Mouse (Mus musculus) C2C12 (cell line): ENCODE measurements around the gene Oaf. TPM values are rescaled to one million over a fixed set of nuclear protein-coding genes. Genes with fewer than 3 reads are reported as not detected.

Experiments used
- H3K27me3 ChIP-seq: one replicate; pipeline ENCODE4 v1.6.1; 2011; ENCODE audit not compliant: control insufficient read depth, insufficient read depth, insufficient read length
- H3K36me3 ChIP-seq: one replicate; pipeline ENCODE4 v1.6.1; 2011; ENCODE audit not compliant: control insufficient read depth, insufficient read depth
- H3K4me3 ChIP-seq: one replicate; pipeline ENCODE4 v1.5.1; 2011; ENCODE audit warnings: mild to moderate bottlenecking, control low read depth; ENCODE audit not compliant: poor library complexity, insufficient read depth, severe bottlenecking
- H3K79me2 ChIP-seq: one replicate; pipeline ENCODE4 v1.6.1; 2011; ENCODE audit not compliant: control insufficient read depth, insufficient read depth
- H3K79me3 ChIP-seq: one replicate; pipeline ENCODE4 v1.6.1; 2011; ENCODE audit warnings: low read depth, control low read depth
- H3ac ChIP-seq: one replicate; pipeline ENCODE3; 2011; ENCODE audit warnings: low read depth; ENCODE audit not compliant: control insufficient read depth, insufficient read length
- CEBPB ChIP-seq: IDR thresholded peaks from one replicate; pipeline ENCODE4 v1.6.1; 2011; ENCODE audit warnings: low read depth, mild to moderate bottlenecking, control low read depth, moderate library complexity
- CTCF ChIP-seq: IDR thresholded peaks from one replicate; pipeline ENCODE4 v1.5.1; 2011; ENCODE audit not compliant: control insufficient read depth, insufficient read depth, insufficient read length
- FOSL1 ChIP-seq: IDR thresholded peaks from one replicate; pipeline ENCODE4 v1.8.0; 2011; ENCODE audit warnings: mild to moderate bottlenecking, low read length; ENCODE audit not compliant: poor library complexity, insufficient read depth, severe bottlenecking
- MAX ChIP-seq: IDR thresholded peaks from one replicate; pipeline ENCODE4 v1.6.1; 2011; ENCODE audit warnings: mild to moderate bottlenecking, control low read depth
- MYOD1 ChIP-seq: IDR thresholded peaks from one replicate; pipeline ENCODE4 v1.6.1; 2011; ENCODE audit warnings: low read depth; ENCODE audit not compliant: control insufficient read depth, insufficient read length
- MYOG ChIP-seq: IDR thresholded peaks from one replicate; pipeline ENCODE4 v1.6.1; 2011; ENCODE audit not compliant: control insufficient read depth, insufficient read length; ENCODE audit errors: extremely low read depth
- USF1 ChIP-seq: IDR thresholded peaks from one replicate; pipeline ENCODE4 v1.6.1; 2011; ENCODE audit warnings: low read depth, mild to moderate bottlenecking, control low read depth, moderate library complexity
- long read RNA-seq, 2 experiments: library from polyadenylated mRNA; unstranded; transcript quantifications; one replicate each; pipeline ENCODE4 v2.0.0; 2019 to 2020
- polyA plus RNA-seq: library from polyadenylated mRNA; unstranded; fragments of >200 nt; fragmentation: generic; extraction: Trizol; gene quantifications from one replicate; pipeline ENCODE4 v1.2.1, GENCODE M21; 2012; ENCODE audit warnings: missing spikeins

The Oaf gene
- polyA plus RNA-seq, result 86.9 TPM
- long read RNA-seq, experiment 1, transcript Oaf-201 (4 exons, 2,526 nt), result major isoform, 73 of 84 reads
- long read RNA-seq, experiment 1, partial matches to known transcripts, result 3 of 84 reads
- long read RNA-seq, experiment 1, other reads (novel, unspliced or antisense), result 8 of 84 reads
- long read RNA-seq, experiment 2, transcript Oaf-201 (4 exons, 2,526 nt), result major isoform, 717 of 774 reads
- long read RNA-seq, experiment 2, partial matches to known transcripts, result 2 of 774 reads
- long read RNA-seq, experiment 2, other reads (novel, unspliced or antisense), result 55 of 774 reads

GRCm38 (mm10) chr9:43239712-43240593, at the start of gene Oaf:
Oaf (minus strand) TSS chr9:43239911.
- H3K79me3 ChIP-seq, result peaks cover 39% of the 10 kb centered on the region
- H3K4me3 ChIP-seq, result peak within 1 kb of the TSS; percentile 75
- H3K79me2 ChIP-seq, result peaks cover 46% of the 10 kb centered on the region
- H3ac ChIP-seq, result peak within 1 kb of the TSS; percentile 73
- TF ChIP-seq CTCF (no peak), MYOD1 (no peak), FOSL1 (no peak), MAX (peak; percentile 86), MYOG (no peak), USF1 (peak; percentile 42), CEBPB (no peak)
- no peaks in the 10 kb centered on the region for H3K36me3 ChIP-seq
- H3K27me3 ChIP-seq, result no peaks in the 10 kb centered on the region

GRCm38 (mm10) chr9:43286870-43287269, 47.2 kb upstream of the Oaf start:
- TF ChIP-seq MAX (no peak), MYOG (no peak), CTCF (peak; percentile 97), FOSL1 (no peak)
- Histone ChIP-seq H3ac (no peak overlapping the region), H3K36me3 (no peaks in the 10 kb centered on the region), H3K79me2 (no peaks in the 10 kb centered on the region), H3K79me3 (no peaks in the 10 kb centered on the region), H3K4me3 (no peak overlapping the region), H3K27me3 (no peaks in the 10 kb centered on the region)

GRCm38 (mm10) chr9:43285281-43285680, 45.6 kb upstream of the Oaf start:
- Histone ChIP-seq H3K36me3 (no peaks in the 10 kb centered on the region), H3K27me3 (no peaks in the 10 kb centered on the region), H3K79me2 (no peaks in the 10 kb centered on the region), H3K79me3 (no peaks in the 10 kb centered on the region), H3K4me3 (no peak overlapping the region), H3ac (no peak overlapping the region)
- TF ChIP-seq CEBPB (no peak), CTCF (no peak), USF1 (no peak), FOSL1 (no peak), MYOG (no peak), MAX (no peak), MYOD1 (no peak)

- H3K79me2 ChIP-seq, result no peaks in the 10 kb centered on the region
- peak; percentile 92 for TF ChIP-seq CTCF
- TF ChIP-seq MAX, result no peak
Measured at GRCm38 (mm10) chr9:43284284-43284683, 44.6 kb upstream of the Oaf start.

GRCm38 (mm10) chr9:43273735-43274134, 34.0 kb upstream of the Oaf start:
- H3ac ChIP-seq, result no peak overlapping the region
- H3K4me3 ChIP-seq, result no peak overlapping the region
- no peak for TF ChIP-seq MAX
- TF ChIP-seq CTCF, result no peak
- TF ChIP-seq CEBPB, result no peak
- TF ChIP-seq USF1, result no peak
- TF ChIP-seq FOSL1, result no peak
- TF ChIP-seq MYOG, result no peak
- no peak for TF ChIP-seq MYOD1
- H3K27me3 ChIP-seq, result no peaks in the 10 kb centered on the region
- no peaks in the 10 kb centered on the region for H3K79me3 ChIP-seq
- no peaks in the 10 kb centered on the region for H3K36me3 ChIP-seq
- H3K79me2 ChIP-seq, result no peaks in the 10 kb centered on the region

More at GRCm38 (mm10) chr9:43284284-43284683, 44.6 kb upstream of the Oaf start:
- no peaks in the 10 kb centered on the region for H3K79me3 ChIP-seq
- no peak overlapping the region for H3K4me3 ChIP-seq
- H3K36me3 ChIP-seq, result no peaks in the 10 kb centered on the region
- H3K27me3 ChIP-seq, result no peaks in the 10 kb centered on the region
- no peak overlapping the region for H3ac ChIP-seq

GRCm38 (mm10) chr9:43271761-43272518, 32.2 kb upstream of the Oaf start:
- Histone ChIP-seq H3K27me3 (no peaks in the 10 kb centered on the region), H3ac (no peak overlapping the region), H3K4me3 (no peak overlapping the region), H3K79me3 (no peaks in the 10 kb centered on the region), H3K79me2 (no peaks in the 10 kb centered on the region), H3K36me3 (no peaks in the 10 kb centered on the region)
- no peak for TF ChIP-seq CEBPB
- TF ChIP-seq FOSL1, result no peak
- TF ChIP-seq MYOG, result no peak
- TF ChIP-seq USF1, result no peak
